Mouse (Mus musculus) thymus, postnatal 36 days (tissue): Measurements from ENCODE around the gene Cmip.

Source experiments
- DNase-seq, 2 experiments: peaks; one replicate each; pipeline ENCODE4 v3.0.0; 2022; ENCODE audit warnings: mixed read lengths in 2 of 2

Cmip gene

GRCm38 (mm10) chr8:117257821-117258575, 1.1 kb downstream of the Cmip start:
- peak; percentile 71 to 72 for DNase-seq

GRCm38 (mm10) chr8:117258576-117259040, 1.7 kb downstream of the Cmip start:
- DNase-seq: peak in 1 of 2 experiments; percentile 21

GRCm38 (mm10) chr8:117259431-117260001, 2.7 kb downstream of the Cmip start:
- DNase-seq: no peak

- no peak for DNase-seq
Measured at GRCm38 (mm10) chr8:117260234-117260929, 3.5 kb downstream of the Cmip start.

- DNase-seq: no peak
Measured at GRCm38 (mm10) chr8:117260930-117261475, 4.1 kb downstream of the Cmip start.

- peak; percentile 41 to 51 for DNase-seq
Measured at GRCm38 (mm10) chr8:117261702-117262101, 4.8 kb downstream of the Cmip start.

- DNase-seq: no peak
Measured at GRCm38 (mm10) chr8:117262685-117263084, 5.8 kb downstream of the Cmip start.

- DNase-seq: no peak
Measured at GRCm38 (mm10) chr8:117263442-117263841, 6.6 kb downstream of the Cmip start.

GRCm38 (mm10) chr8:117265079-117265478, 8.2 kb downstream of the Cmip start:
- no peak for DNase-seq

GRCm38 (mm10) chr8:117267403-117268129, 10.7 kb downstream of the Cmip start:
- DNase-seq: no peak

GRCm38 (mm10) chr8:117278234-117278633, 21.4 kb downstream of the Cmip start:
- no peak for DNase-seq

- DNase-seq: no peak
Measured at GRCm38 (mm10) chr8:117278668-117279132, 21.8 kb downstream of the Cmip start.

GRCm38 (mm10) chr8:117280488-117280887, 23.6 kb downstream of the Cmip start:
- no peak for DNase-seq

GRCm38 (mm10) chr8:117281676-117282075, 24.8 kb downstream of the Cmip start:
- DNase-seq: no peak

GRCm38 (mm10) chr8:117282141-117282950, 25.5 kb downstream of the Cmip start:
- no peak for DNase-seq

GRCm38 (mm10) chr8:117284768-117285484, 28.1 kb downstream of the Cmip start:
- DNase-seq: no peak

- DNase-seq: no peak
Measured at GRCm38 (mm10) chr8:117287966-117288365, 31.1 kb downstream of the Cmip start.

- no peak for DNase-seq
Measured at GRCm38 (mm10) chr8:117289016-117289415, 32.2 kb downstream of the Cmip start.

GRCm38 (mm10) chr8:117290506-117290905, 33.6 kb downstream of the Cmip start:
- DNase-seq: no peak

GRCm38 (mm10) chr8:117292262-117292661, 35.4 kb downstream of the Cmip start:
- DNase-seq: no peak

GRCm38 (mm10) chr8:117294812-117295211, 37.9 kb downstream of the Cmip start:
- DNase-seq: no peak
